Mouse (Mus musculus): ENCODE measurements at regions not wholly inside any gene's neighbourhood (a gene's known extent, or its start where the extent isn't known, plus 50 kb on each side); places are given as distances from the start of the nearest gene placed in this dataset.

DNA sequence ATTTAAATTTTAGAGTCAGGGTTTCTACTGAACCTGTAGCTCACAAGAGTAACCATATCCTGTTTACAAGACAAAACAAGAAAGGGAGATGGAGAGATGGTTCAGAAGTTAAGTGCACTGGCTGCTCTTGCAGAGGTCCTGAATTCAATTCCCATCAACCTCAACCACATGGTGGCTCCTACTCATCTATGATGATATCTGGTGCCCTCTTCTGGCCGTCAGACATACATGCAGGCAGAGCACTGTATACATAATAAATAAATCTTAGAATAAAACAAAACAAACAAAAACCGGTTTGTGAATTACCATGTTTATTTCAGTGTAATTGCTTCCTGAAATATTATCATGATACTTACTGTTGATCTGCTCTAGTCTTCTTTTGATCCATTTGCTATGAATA, 845.4 kb downstream of the Pcdh18 start:
- Histone ChIP-seq H3K9me3 (no peaks in the 10 kb centered on the region), H3K27ac (no peak overlapping the region), H3K4me2 (no peak overlapping the region), H3K4me3 (replicated peaks) (no peak overlapping the region), H3K36me3 (no peaks in the 10 kb centered on the region), H3K27me3 (replicated peaks) (no peaks in the 10 kb centered on the region), H3K4me1 (no peaks in the 10 kb centered on the region), H3K9ac (no peak overlapping the region)
- 48% methylated on average over 2 of the region's 2 CpGs for WGBS
- no peak for ATAC-seq (ENCODE audit: insufficient read depth, low FRiP score, low read depth)

DNA sequence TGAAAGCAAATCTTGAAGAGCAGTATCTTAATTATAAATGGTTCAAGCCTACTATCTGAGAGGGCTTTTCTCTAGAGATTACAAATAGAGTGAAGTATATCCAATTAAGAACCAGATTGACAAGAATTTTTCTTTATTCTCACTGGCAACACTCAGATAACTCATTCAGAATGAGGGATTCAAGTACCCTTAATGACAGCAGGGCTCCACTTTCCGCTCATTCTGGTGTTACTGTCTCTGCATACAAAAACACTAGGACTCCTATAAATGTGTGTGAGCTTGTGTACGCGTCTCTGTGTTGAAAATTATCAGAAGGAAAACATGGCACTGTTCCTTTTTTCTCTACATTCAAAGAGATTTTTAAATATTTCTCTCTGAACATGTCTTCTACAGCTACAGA, 866.7 kb downstream of the Pcdh18 start:
- no peak overlapping the region for H3K27ac ChIP-seq
- no peaks in the 10 kb centered on the region for H3K9me3 ChIP-seq
- ATAC-seq (ENCODE audit: insufficient read depth, low FRiP score, low read depth) = no peak
- 82% methylated on average over 3 of the region's 3 CpGs for WGBS
- no peaks in the 10 kb centered on the region for H3K4me1 ChIP-seq
- H3K4me2 ChIP-seq = no peak overlapping the region
- H3K4me3 ChIP-seq (replicated peaks) = no peak overlapping the region
- no peaks in the 10 kb centered on the region for H3K36me3 ChIP-seq
- H3K9ac ChIP-seq = no peak overlapping the region
- no peaks in the 10 kb centered on the region for H3K27me3 ChIP-seq (replicated peaks)

DNA sequence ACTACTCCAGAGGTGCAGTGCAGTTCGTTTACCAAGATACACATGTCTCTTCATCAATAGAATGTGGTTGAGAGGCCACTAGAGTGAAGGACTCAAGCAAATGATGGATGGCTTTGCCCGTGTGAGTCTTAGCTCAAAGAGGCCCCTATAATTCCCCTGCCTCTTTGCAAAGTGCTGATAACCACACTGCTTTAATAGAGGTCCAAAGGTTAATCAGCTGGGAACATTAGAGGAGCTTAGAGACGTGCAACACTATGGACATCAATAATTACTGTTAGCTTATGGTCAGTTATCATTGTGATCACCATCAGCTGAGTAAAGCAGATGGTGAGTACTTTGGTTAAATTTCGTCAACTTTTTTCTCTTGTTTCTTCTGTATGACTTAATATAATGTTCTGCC, 869.2 kb downstream of the Pcdh18 start:
- WGBS = 21% methylated on average over 4 of the region's 4 CpGs
- H3K9me3 ChIP-seq = no peaks in the 10 kb centered on the region

DNA sequence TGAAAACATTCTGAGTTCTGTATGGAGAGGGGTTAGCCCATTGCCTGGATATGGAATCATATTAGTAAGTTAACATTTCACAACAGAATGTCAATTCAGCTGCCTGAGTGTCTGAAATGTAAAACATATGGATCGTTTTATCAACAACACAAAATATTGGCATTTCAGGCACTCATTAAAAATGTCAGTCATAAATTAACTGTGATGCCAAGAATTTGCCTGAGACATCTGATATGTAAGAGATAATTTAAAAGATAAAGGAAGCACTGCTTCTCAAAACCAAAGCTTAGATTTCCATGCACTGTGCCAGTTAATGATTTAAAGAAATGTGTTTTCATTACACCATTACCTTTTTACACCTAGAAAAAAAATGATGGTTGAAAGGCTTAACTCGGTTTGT, 887.6 kb downstream of the Pcdh18 start:
- no peak for ATAC-seq (ENCODE audit: insufficient read depth, low FRiP score, low read depth)
- H3K27ac ChIP-seq = no peak overlapping the region
- H3K9ac ChIP-seq = no peak overlapping the region
- H3K4me1 ChIP-seq = no peaks in the 10 kb centered on the region
- H3K4me2 ChIP-seq = no peak overlapping the region
- H3K9me3 ChIP-seq = no peaks in the 10 kb centered on the region
- no peaks in the 10 kb centered on the region for H3K36me3 ChIP-seq
- no peaks in the 10 kb centered on the region for H3K27me3 ChIP-seq (replicated peaks)
- H3K4me3 ChIP-seq (replicated peaks) = no peak overlapping the region
- WGBS = 65% methylated on average over 2 of the region's 2 CpGs

More for the DNA sequence above, 869.2 kb downstream of the Pcdh18 start:
- Histone ChIP-seq H3K4me1 (no peaks in the 10 kb centered on the region), H3K4me3 (replicated peaks) (no peak overlapping the region), H3K27me3 (replicated peaks) (no peaks in the 10 kb centered on the region), H3K9ac (no peak overlapping the region), H3K27ac (no peak overlapping the region), H3K36me3 (no peaks in the 10 kb centered on the region), H3K4me2 (no peak overlapping the region)
- ATAC-seq (ENCODE audit: insufficient read depth, low FRiP score, low read depth) = peak; percentile 60; the same call in 1 of the 2 replicates

DNA sequence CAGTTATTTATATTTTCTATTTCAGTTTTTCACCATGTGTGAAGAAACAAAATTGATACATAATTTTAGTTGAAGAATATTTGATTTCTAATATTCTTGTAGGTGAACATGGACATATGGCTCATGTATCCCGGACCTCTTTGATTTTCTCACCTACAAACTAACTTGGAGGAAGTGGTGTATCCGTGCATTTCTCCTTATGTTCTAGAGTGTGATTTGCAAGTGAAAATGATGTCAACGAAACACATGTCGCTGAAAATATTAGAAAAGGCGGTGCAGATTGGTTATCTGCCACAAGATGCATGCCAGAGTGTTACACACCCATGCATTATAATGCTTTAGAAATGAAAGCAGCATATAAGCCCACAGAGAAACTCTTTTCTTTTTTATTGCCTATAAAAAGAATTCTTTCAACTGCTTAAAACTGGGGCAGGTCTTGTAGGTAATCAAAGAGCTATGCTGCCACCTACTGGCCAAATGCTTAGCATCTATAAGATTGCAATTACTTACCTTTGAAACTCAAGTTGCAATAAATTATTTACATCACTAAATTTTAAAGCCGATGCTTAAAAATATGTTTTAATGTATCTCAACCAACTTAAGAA, 911.0 kb downstream of the Pcdh18 start:
- no peak for ATAC-seq (ENCODE audit: insufficient read depth, low FRiP score, low read depth)
- H3K4me2 ChIP-seq = no peak overlapping the region

DNA sequence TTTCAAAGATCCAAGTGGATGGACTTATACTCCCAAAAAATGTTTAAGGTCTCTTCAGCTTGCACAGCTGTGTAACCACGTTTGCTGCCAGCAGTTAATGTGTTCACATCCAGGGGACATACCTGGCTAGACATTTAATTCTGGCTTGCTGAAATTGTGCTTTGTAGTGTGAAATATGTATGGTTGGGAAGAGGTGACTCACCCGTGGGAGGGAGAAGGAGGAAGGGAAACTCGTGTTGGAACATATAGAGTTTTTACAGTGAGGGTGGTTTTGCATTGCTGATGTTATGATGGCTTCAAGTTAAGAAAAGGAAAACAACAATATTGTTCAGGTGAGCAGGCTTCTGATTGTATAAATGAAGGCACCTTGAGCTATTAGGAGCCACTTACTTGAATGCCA, 916.4 kb downstream of the Pcdh18 start:
- Histone ChIP-seq H3K4me1 (no peaks in the 10 kb centered on the region), H3K36me3 (no peaks in the 10 kb centered on the region), H3K4me3 (replicated peaks) (no peak overlapping the region), H3K4me2 (no peak overlapping the region), H3K27ac (no peak overlapping the region), H3K9ac (no peak overlapping the region), H3K27me3 (replicated peaks) (no peaks in the 10 kb centered on the region), H3K9me3 (no peaks in the 10 kb centered on the region)
- ATAC-seq (ENCODE audit: insufficient read depth, low FRiP score, low read depth) = no peak
- 54% methylated on average over 3 of the region's 3 CpGs for WGBS

More for the DNA sequence above, 911.0 kb downstream of the Pcdh18 start:
- Histone ChIP-seq H3K4me1 (no peaks in the 10 kb centered on the region), H3K9ac (no peak overlapping the region), H3K27me3 (replicated peaks) (no peaks in the 10 kb centered on the region), H3K27ac (no peak overlapping the region), H3K36me3 (no peaks in the 10 kb centered on the region), H3K9me3 (no peaks in the 10 kb centered on the region), H3K4me3 (replicated peaks) (no peak overlapping the region)
- 42% methylated on average over 6 of the region's 6 CpGs for WGBS

DNA sequence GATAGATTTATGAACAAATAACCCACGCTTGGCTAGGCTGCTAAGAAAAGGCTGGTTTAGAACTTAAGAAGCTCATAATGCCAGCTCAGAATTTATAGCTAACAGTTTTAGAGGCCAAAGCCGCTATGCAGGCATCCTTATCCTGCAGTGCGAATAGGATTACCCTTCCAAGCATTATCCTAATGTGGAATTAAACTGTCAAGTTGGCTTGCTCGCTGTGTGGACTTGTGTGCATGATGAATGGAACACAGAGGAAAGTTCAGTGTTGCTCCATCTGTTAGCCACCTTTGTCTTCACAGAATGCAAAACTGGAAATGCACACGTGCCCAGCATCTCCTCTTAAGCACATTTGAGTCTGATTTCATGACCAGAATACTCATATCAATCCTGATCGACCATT, 933.8 kb downstream of the Pcdh18 start:
- H3K27ac ChIP-seq = no peak overlapping the region
- WGBS = 46% methylated on average over 6 of the region's 6 CpGs
- no peaks in the 10 kb centered on the region for H3K27me3 ChIP-seq (replicated peaks)
- H3K9me3 ChIP-seq = no peaks in the 10 kb centered on the region
- no peaks in the 10 kb centered on the region for H3K36me3 ChIP-seq
- H3K4me2 ChIP-seq = no peak overlapping the region
- H3K4me3 ChIP-seq (replicated peaks) = no peak overlapping the region
- no peaks in the 10 kb centered on the region for H3K4me1 ChIP-seq
- H3K9ac ChIP-seq = no peak overlapping the region
- ATAC-seq (ENCODE audit: insufficient read depth, low FRiP score, low read depth) = no peak

DNA sequence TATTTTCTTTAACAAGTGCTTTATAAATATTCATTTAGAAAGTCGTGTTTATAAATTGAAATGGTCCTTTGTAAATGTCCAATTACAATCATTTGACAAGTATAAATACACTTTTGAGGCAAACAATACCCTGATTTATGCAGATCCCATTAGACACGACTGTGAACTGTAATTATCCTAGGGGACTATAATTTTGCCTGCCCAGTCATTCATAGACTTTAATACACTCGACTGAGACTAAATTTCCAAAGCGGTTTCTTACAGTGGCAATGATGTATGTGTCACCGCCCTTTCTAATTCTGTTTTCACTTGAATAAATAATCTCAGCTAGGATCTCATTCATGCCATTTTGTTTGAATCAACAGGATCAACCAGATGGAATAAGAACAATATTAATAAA, 952.7 kb downstream of the Pcdh18 start:
- H3K4me1 ChIP-seq = no peaks in the 10 kb centered on the region
- H3K9ac ChIP-seq = no peak overlapping the region
- H3K4me3 ChIP-seq (replicated peaks) = no peak overlapping the region
- WGBS = 56% methylated on average over 5 of the region's 5 CpGs
- no peak for ATAC-seq (ENCODE audit: insufficient read depth, low FRiP score, low read depth)
- no peaks in the 10 kb centered on the region for H3K27me3 ChIP-seq (replicated peaks)
- no peak overlapping the region for H3K4me2 ChIP-seq
- H3K27ac ChIP-seq = no peak overlapping the region
- H3K36me3 ChIP-seq = no peaks in the 10 kb centered on the region
- no peaks in the 10 kb centered on the region for H3K9me3 ChIP-seq

DNA sequence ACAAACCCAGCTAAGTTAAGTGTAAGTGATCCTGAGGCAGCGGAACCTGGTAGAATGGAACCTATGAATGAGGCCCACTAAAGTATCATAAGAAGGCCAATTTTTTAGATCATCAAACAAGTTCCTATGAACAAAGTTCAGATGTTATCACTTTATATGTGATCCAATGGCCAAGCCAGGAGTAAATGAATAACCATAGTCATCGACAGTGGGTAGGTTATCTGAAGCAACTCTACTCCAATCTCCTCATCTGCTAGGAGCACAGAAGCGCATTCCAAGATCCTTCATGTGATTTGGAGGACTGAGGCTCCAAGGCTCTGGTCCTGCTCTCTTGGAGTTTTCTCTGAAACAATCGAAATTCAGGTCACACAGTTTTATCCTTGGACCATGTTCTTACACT, 985.4 kb downstream of the Pcdh18 start:
- Histone ChIP-seq H3K4me1 (no peaks in the 10 kb centered on the region), H3K9ac (no peak overlapping the region), H3K4me2 (no peak overlapping the region), H3K4me3 (replicated peaks) (no peak overlapping the region), H3K27ac (no peak overlapping the region), H3K27me3 (replicated peaks) (no peaks in the 10 kb centered on the region), H3K36me3 (no peaks in the 10 kb centered on the region), H3K9me3 (no peaks in the 10 kb centered on the region)
- 83% methylated on average over 4 of the region's 4 CpGs for WGBS
- ATAC-seq (ENCODE audit: insufficient read depth, low FRiP score, low read depth) = no peak
